Comparison of ENCODE assay signal across 36 mouse cellular contexts in the genomic region with DNA sequence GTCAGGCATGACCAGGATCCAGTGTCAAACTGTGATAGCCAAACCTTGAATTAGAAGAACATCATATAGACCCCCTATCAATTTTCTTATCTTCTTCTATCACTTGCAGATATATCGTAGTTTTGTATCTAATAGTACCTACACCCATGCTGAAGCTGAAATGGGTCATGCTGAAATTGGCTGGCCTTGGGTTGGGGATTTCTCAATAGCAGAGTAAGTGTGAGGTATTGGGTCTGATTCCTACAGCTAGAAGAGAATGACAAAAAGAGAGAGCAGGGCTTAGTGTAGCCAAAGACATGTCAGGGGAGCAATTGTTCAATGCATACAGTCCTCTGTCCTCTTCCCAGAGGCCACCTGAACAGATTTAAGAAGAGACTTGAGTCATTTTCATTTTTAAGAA. TPM values are rescaled to one million over a fixed set of nuclear protein-coding genes. Genes with fewer than 3 reads are reported as not detected.
"Had no signal": no experiment of that assay in that cellular context is flagged by ENCODE, and none has a peak within 500 bp of the region (broad histone marks: within the 10 kb centered on the region; RNA-seq: fewer than 3 reads in every experiment).

No protein-coding gene starts in this region.

- H3K4me1 ChIP-seq: heart, embryonic 10.5 days; heart, embryonic 12.5 days; hindbrain, embryonic 13.5 days; hindbrain, embryonic 15.5 days; kidney, embryonic 15.5 days; limb, embryonic 13.5 days; limb, embryonic 15.5 days; liver, embryonic 13.5 days; liver, embryonic 15.5 days had no signal

- DNase-seq: gastrocnemius, adult 2 months; gastrocnemius, postnatal 10 days; gastrocnemius, postnatal 25 days; heart, adult 18-20 months; heart, postnatal 10 days; kidney, adult 11 months; kidney, adult 2 months; kidney, adult 9 months; kidney, postnatal 14 days; kidney, postnatal 36 days; layer of hippocampus, adult 9-11 months; layer of hippocampus, postnatal 36 days; left cerebral cortex, postnatal 4 days; liver, embryonic 13.5 days had no signal

- H3K27ac ChIP-seq: gastrocnemius, adult 2 months; heart, embryonic 10.5 days; hindbrain, embryonic 13.5 days; hindbrain, embryonic 15.5 days; hindbrain, postnatal 0 days; kidney, embryonic 15.5 days; kidney, postnatal 0 days; limb, embryonic 13.5 days; limb, embryonic 15.5 days; liver, embryonic 13.5 days; liver, embryonic 15.5 days had no signal

- H3K9ac ChIP-seq: heart, embryonic 12.5 days; hindbrain, embryonic 13.5 days; hindbrain, embryonic 15.5 days; kidney, embryonic 15.5 days; limb, embryonic 13.5 days; limb, embryonic 15.5 days; liver, embryonic 13.5 days; liver, embryonic 15.5 days had no signal

- H3K4me2 ChIP-seq: heart, embryonic 12.5 days; hindbrain, embryonic 13.5 days; hindbrain, embryonic 15.5 days; kidney, embryonic 15.5 days; limb, embryonic 13.5 days; limb, embryonic 15.5 days; liver, embryonic 11.5 days; liver, embryonic 13.5 days; liver, embryonic 15.5 days had no signal

- H3K27me3 ChIP-seq: heart, embryonic 12.5 days; hindbrain, embryonic 13.5 days; hindbrain, embryonic 15.5 days; kidney, embryonic 15.5 days; limb, embryonic 13.5 days; limb, embryonic 15.5 days; liver, embryonic 13.5 days; liver, embryonic 15.5 days had no signal

- H3K4me3 ChIP-seq: gastrocnemius, adult 2 months; heart, embryonic 10.5 days; heart, embryonic 12.5 days; hindbrain, embryonic 13.5 days; hindbrain, embryonic 15.5 days; kidney, embryonic 15.5 days; limb, embryonic 13.5 days; limb, embryonic 15.5 days; liver, embryonic 13.5 days; liver, embryonic 15.5 days had no signal

- H3K9me3 ChIP-seq: heart, embryonic 10.5 days; heart, embryonic 12.5 days; hindbrain, embryonic 13.5 days; hindbrain, embryonic 15.5 days; kidney, embryonic 15.5 days; limb, embryonic 13.5 days; limb, embryonic 15.5 days; liver, embryonic 13.5 days; liver, embryonic 15.5 days had no signal

- ATAC-seq: hindbrain, postnatal 0 days; intestine, embryonic 16.5 days had no signal

- H3K36me3 ChIP-seq: heart, embryonic 10.5 days; heart, embryonic 12.5 days; hindbrain, embryonic 13.5 days; hindbrain, embryonic 15.5 days; kidney, embryonic 15.5 days; limb, embryonic 13.5 days; limb, embryonic 15.5 days; liver, embryonic 13.5 days; liver, embryonic 15.5 days had no signal

RNA-seq across cellular contexts. Expression of a gene that starts 18.0 kb away (rescaled TPM):
- total RNA-seq: gastrocnemius, adult 2 months; gastrocnemius, postnatal 10 days; gastrocnemius, postnatal 25 days; gastrocnemius, postnatal 4 days; granulocyte monocyte progenitor cell, adult 5-6 weeks; heart, adult 18-20 months; heart, adult 8-10 months; heart, postnatal 10 days; heart, postnatal 25 days; hematopoietic stem cell, adult 5-6 weeks had no signal
- polyA plus RNA-seq: heart, embryonic 10.5 days; heart, embryonic 12.5 days; heart, embryonic 14.5 days; heart, embryonic 16.5 days; hindbrain, embryonic 11.5 days; hindbrain, embryonic 13.5 days; hindbrain, embryonic 15.5 days; hindbrain, postnatal 0 days; kidney, adult 2 months; kidney, embryonic 15.5 days; kidney, postnatal 0 days; large intestine, adult 2 months; limb, embryonic 11.5 days; limb, embryonic 13.5 days; limb, embryonic 15.5 days; liver, embryonic 11.5 days had no signal
